Mouse (Mus musculus): ENCODE measurements at regions not wholly inside any gene's neighbourhood (a gene's known extent, or its start where the extent isn't known, plus 50 kb on each side); places are given as distances from the start of the nearest gene placed in this dataset.
A peak's percentile ranks its signal among the peaks of the same experiment; 100 is the strongest.

GRCm38 (mm10) chr7:39866674-39867428 lies 349.3 kb downstream of the Zfp619 start:
- DNase-seq: no peak

DNA sequence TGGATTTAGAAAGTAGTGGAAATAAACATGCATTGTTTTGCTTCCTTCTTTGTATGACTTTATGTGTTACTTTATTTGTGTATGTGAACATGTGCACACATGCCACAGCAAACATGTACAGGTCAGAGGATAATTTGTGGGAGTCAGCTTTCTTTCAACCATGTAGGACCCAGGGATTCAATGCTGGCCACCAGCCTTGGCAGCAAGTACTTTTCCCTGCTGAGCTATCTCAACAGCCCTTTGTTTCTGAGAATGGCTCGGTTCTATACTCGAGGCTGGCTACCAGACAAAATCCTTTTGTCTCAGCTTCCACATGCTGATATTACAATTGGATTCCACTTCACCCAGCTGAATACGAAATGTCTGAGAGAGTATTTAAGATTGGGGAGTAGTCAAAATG lies 349.9 kb downstream of the Zfp619 start:
- DNase-seq: no peak

GRCm38 (mm10) chr7:39882113-39882512 lies 364.5 kb downstream of the Zfp619 start:
- DNase-seq: no peak

- DNase-seq: no peak
Measured at GRCm38 (mm10) chr7:39894208-39894896, 376.8 kb downstream of the Zfp619 start.

DNA sequence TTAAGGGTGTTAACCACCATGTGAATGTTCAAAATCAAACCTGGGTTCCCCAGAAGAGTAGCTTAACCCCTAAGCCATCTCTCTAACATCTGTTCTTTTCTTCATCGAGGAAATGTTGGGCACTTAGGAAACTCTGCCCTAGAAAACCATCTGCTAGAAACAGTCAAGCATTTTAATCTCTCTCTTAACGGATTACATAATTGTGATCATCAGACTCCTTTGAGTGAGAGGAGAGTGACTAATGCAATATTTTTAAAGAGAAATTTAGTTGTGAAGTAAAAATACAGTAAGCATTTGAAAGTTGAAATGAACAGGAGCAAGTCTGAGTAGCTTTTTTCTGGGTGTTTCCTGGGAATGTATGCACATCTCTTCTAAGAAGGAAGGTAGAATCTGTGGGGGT lies 379.4 kb downstream of the Zfp619 start:
- DNase-seq: no peak

DNA sequence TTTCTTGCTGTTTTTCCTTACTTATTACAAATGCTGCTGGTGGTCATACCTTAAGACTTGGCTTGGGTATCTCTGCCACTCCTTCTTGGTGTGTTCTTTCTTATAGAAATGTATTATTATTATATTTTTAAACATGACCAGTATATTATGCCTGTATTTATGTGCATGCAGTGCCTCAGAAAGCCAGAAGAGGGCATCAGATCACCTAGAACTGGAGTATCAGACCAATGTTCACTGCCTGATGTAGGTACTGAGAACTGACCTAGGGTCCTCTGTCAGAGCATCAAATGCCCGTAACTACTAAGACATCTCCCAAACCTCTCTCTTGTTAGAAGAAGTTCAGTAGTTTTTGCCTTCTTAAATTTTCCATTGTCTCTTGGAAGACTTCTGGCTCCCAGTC lies 380.7 kb downstream of the Zfp619 start:
- DNase-seq: no peak

- no peak for DNase-seq
Measured at GRCm38 (mm10) chr7:39933946-39934345, 416.4 kb downstream of the Zfp619 start.

GRCm38 (mm10) chr7:39937262-39937661 lies 419.7 kb downstream of the Zfp619 start:
- DNase-seq: no peak

DNA sequence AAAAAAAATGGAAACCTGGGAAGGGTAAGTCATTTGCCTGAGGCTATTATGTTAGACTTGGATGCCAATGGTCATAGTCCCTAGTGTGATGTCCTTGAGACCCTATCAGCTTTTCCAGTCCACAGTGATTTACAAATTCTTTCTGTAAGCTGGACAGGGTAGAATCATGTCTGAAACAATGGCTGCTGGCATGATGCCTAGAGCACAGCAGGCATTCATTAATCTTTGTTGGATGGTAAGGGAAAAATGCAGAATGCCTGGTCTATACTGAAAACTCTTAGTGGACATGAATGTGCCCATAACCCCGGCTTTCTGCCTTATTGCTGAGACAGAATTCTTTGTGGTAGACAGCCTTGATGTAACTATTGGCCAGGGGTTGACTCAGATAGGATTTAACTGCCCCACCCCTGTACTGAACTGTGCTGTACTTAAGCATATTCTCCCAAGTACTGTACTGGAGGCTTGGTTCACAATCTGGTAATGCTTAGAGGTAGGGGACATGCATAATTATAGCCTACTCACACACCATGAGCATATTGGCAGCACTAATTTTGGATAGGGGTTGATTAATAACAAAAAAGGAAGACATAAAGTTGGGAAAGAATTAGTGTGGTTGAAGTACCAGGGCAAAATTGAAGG lies 424.8 kb downstream of the Zfp619 start:
- peak; percentile 12 for DNase-seq

- no peak for DNase-seq
Measured at GRCm38 (mm10) chr7:39954110-39954509, 436.5 kb downstream of the Zfp619 start.

GRCm38 (mm10) chr7:39954931-39955330 lies 437.4 kb downstream of the Zfp619 start:
- no peak for DNase-seq

DNA sequence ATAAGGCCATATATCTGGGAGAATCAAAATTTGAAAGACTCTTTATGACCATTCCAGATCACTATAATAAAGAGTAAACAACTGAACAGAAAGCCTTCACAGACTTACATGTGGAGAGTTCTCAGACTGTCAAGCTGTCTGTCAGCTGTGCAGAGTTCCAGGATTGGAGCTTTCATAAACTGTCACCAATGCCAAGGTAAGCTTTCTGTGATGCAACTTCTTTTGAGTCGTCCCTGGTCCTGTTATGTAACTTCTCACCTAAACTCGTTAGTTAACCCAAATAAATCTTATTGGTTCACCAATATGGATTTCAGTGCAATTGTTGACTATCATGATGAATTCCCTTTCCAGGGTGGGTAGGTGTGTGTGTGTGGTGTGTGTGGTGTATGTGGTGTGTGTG lies 460.6 kb downstream of the Zfp619 start:
- no peak for DNase-seq

DNA sequence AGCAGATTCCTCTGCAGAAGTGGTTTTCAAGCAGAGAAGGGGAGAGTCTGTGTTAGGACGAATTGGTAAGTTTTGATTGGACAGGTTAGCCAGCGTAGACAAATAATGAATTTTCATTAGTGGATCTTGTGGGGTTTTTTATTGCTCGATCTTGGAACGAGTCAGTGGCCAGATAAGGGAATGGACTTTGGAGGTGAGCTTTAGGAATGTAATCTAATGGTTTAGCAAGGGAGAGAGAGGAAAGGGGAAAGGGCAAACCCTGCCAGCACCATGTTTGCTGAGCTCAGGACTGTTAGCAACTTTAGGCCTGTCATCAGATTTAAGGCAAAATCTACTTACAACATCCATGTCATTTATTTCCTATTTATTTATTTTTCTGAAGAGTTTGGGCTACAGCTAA lies 464.1 kb downstream of the Zfp619 start:
- no peak for DNase-seq
